Mouse (Mus musculus) MEL (cell line): ENCODE results near the gene Pyy. TPM values are rescaled to one million over a fixed set of nuclear protein-coding genes. Genes with fewer than 3 reads are reported as not detected.

Experiments
- DNase-seq: peaks from one replicate; pipeline ENCODE4 v3.0.0; 2011; ENCODE audit warnings: low read depth, low spot score
- H3K27ac ChIP-seq: 2 replicates; pipeline ENCODE4 v1.5.1; 2012; ENCODE audit warnings: low read depth, mild to moderate bottlenecking, control low read depth, low read length, moderate library complexity; ENCODE audit not compliant: control insufficient read depth
- H3K27me3 ChIP-seq, 2 experiments: fragments of 150-350 bp in 1 of 2; sonication (generic) in 1 of 2; 2 replicates each; pipeline ENCODE4 v1.6.1; 2012; ENCODE audit warnings: low read length in 2 of 2, mild to moderate bottlenecking in 2 of 2, improper control_type of control experiment in 1 of 2, moderate library complexity in 1 of 2; ENCODE audit not compliant: insufficient read depth in 2 of 2, control insufficient read depth in 1 of 2
- H3K36me3 ChIP-seq, 2 experiments: 2 replicates each; pipeline ENCODE4 v1.6.1; 2012 to 2014; ENCODE audit warnings: low read length in 2 of 2, improper control_type of control experiment in 1 of 2, inconsistent platforms in 1 of 2, mild to moderate bottlenecking in 1 of 2; ENCODE audit not compliant: insufficient read depth in 2 of 2, control insufficient read depth in 1 of 2
- H3K4me1 ChIP-seq, 2 experiments: fragments of 150-350 bp in 1 of 2; sonication (generic) in 1 of 2; 2 replicates each; pipeline ENCODE4 v1.6.1; 2012; ENCODE audit warnings: low read length in 2 of 2, improper control_type of control experiment in 1 of 2, mild to moderate bottlenecking in 1 of 2; ENCODE audit not compliant: insufficient read depth in 2 of 2, control insufficient read depth in 1 of 2
- H3K4me3 ChIP-seq, 2 experiments: fragments of 150-350 bp in 1 of 2; sonication (generic) in 1 of 2; 2 replicates each; pipeline ENCODE4 v1.5.1; 2012; ENCODE audit warnings: low read depth in 2 of 2, low read length in 2 of 2, mild to moderate bottlenecking in 2 of 2, moderate library complexity in 2 of 2, control low read depth in 1 of 2, improper control_type of control experiment in 1 of 2; ENCODE audit not compliant: control insufficient read depth in 1 of 2, insufficient read depth in 1 of 2
- H3K79me2 ChIP-seq: 2 replicates; pipeline ENCODE4 v1.6.1; 2012; ENCODE audit warnings: mild to moderate bottlenecking, low read length, moderate library complexity; ENCODE audit not compliant: control insufficient read depth, poor library complexity, insufficient read depth
- H3K9ac ChIP-seq: 2 replicates; pipeline ENCODE4 v1.6.1; 2012; ENCODE audit warnings: low read depth, mild to moderate bottlenecking, control low read depth, low read length, moderate library complexity; ENCODE audit not compliant: control insufficient read depth, poor library complexity, severe bottlenecking
- H3K9me3 ChIP-seq: fragments of 150-350 bp; sonication (generic); replicated peaks from 2 replicates; pipeline ENCODE4 v1.6.1; 2012; ENCODE audit warnings: mild to moderate bottlenecking, low read length, improper control_type of control experiment, moderate library complexity; ENCODE audit not compliant: insufficient read depth
- BHLHE40 ChIP-seq: IDR thresholded peaks from 2 replicates; pipeline ENCODE4 v1.6.1; 2012; ENCODE audit warnings: low read depth, mild to moderate bottlenecking, inconsistent platforms, low read length, improper control_type of control experiment, borderline replicate concordance
- CTCF ChIP-seq, 3 experiments: IDR thresholded peaks in 2 of 3; conservative IDR thresholded peaks in 1 of 3; 2 replicates each; pipeline ENCODE4 v1.5.1; 2011 to 2012; ENCODE audit warnings: low read length in 3 of 3, low read depth in 2 of 3, mild to moderate bottlenecking in 2 of 3, improper control_type of control experiment in 1 of 3, inconsistent platforms in 1 of 3, mixed read lengths in 1 of 3, moderate library complexity in 1 of 3; ENCODE audit not compliant: control insufficient read depth in 1 of 3, insufficient read depth in 1 of 3, poor library complexity in 1 of 3, severe bottlenecking in 1 of 3
- E2F4 ChIP-seq: IDR thresholded peaks from 2 replicates; pipeline ENCODE4 v1.6.1; 2011; ENCODE audit warnings: low read depth, low read length, improper control_type of control experiment, borderline replicate concordance
- ELF1 ChIP-seq: IDR thresholded peaks from 2 replicates; pipeline ENCODE4 v1.6.1; 2014; ENCODE audit warnings: low read depth, mild to moderate bottlenecking, inconsistent platforms, low read length, improper control_type of control experiment, moderate library complexity
- EP300 ChIP-seq, 2 experiments: IDR thresholded peaks; 2 replicates each; pipeline ENCODE4 v1.6.1; 2011; ENCODE audit warnings: improper control_type of control experiment in 2 of 2, low read length in 2 of 2, low read depth in 1 of 2, mild to moderate bottlenecking in 1 of 2
- ETS1 ChIP-seq: IDR thresholded peaks from 2 replicates; pipeline ENCODE4 v1.6.1; 2012; ENCODE audit warnings: low read depth, mild to moderate bottlenecking, inconsistent platforms, low read length, improper control_type of control experiment, moderate library complexity
- GABPA ChIP-seq: IDR thresholded peaks from 2 replicates; pipeline ENCODE4 v1.6.1; 2012; ENCODE audit warnings: low read depth, mild to moderate bottlenecking, inconsistent platforms, low read length, improper control_type of control experiment, moderate library complexity
- GATA1 ChIP-seq: IDR thresholded peaks from 2 replicates; pipeline ENCODE4 v1.6.1; 2011; ENCODE audit warnings: low read depth, low read length, improper control_type of control experiment
- HCFC1 ChIP-seq: IDR thresholded peaks from 2 replicates; pipeline ENCODE4 v1.6.1; 2012; ENCODE audit warnings: low read depth, mild to moderate bottlenecking, inconsistent platforms, low read length, improper control_type of control experiment, moderate library complexity
- JUND ChIP-seq: IDR thresholded peaks from 2 replicates; pipeline ENCODE4 v1.6.1; 2011; ENCODE audit warnings: low read depth, mild to moderate bottlenecking, improper control_type of control experiment, low read length
- KAT2A ChIP-seq: conservative IDR thresholded peaks from 2 replicates; pipeline ENCODE4 v1.6.1; 2012; ENCODE audit warnings: low read depth, low read length, improper control_type of control experiment, inconsistent platforms
- MAX ChIP-seq: IDR thresholded peaks from 2 replicates; pipeline ENCODE4 v1.6.1; 2011; ENCODE audit warnings: low read length, improper control_type of control experiment
- MAZ ChIP-seq: IDR thresholded peaks from 2 replicates; pipeline ENCODE4 v1.6.1; 2012; ENCODE audit warnings: low read depth, mild to moderate bottlenecking, inconsistent platforms, low read length, improper control_type of control experiment
- MYB ChIP-seq: IDR thresholded peaks from 2 replicates; pipeline ENCODE4 v1.6.1; 2011; ENCODE audit warnings: mild to moderate bottlenecking, low read depth, low read length, improper control_type of control experiment
- MYC ChIP-seq: IDR thresholded peaks from 2 replicates; pipeline ENCODE4 v1.6.1; 2011; ENCODE audit warnings: low read depth, mild to moderate bottlenecking, low read length, improper control_type of control experiment, moderate library complexity
- NELFE ChIP-seq: IDR thresholded peaks from 2 replicates; pipeline ENCODE4 v1.6.1; 2011; ENCODE audit warnings: low read depth, low read length, improper control_type of control experiment
- NRF1 ChIP-seq: IDR thresholded peaks from 2 replicates; pipeline ENCODE4 v1.6.1; 2014; ENCODE audit warnings: low read depth, mild to moderate bottlenecking, inconsistent platforms, low read length, improper control_type of control experiment, moderate library complexity; ENCODE audit not compliant: poor library complexity, insufficient read depth, severe bottlenecking
- POLR2A ChIP-seq, 2 experiments: IDR thresholded peaks; 2 replicates each; pipeline ENCODE4 v1.6.1; 2011 to 2012; ENCODE audit warnings: low read length in 2 of 2, mild to moderate bottlenecking in 2 of 2, control low read depth in 1 of 2, improper control_type of control experiment in 1 of 2, low read depth in 1 of 2, moderate library complexity in 1 of 2; ENCODE audit not compliant: control insufficient read depth in 1 of 2, insufficient read depth in 1 of 2, poor library complexity in 1 of 2
- POLR2AphosphoS2 ChIP-seq: IDR thresholded peaks from 2 replicates; pipeline ENCODE4 v1.6.1; 2011; ENCODE audit warnings: low read length, improper control_type of control experiment
- POLR2AphosphoS5 ChIP-seq: IDR thresholded peaks from 2 replicates; pipeline ENCODE4 v1.6.1; 2012; ENCODE audit warnings: low read depth, borderline replicate concordance, mild to moderate bottlenecking, inconsistent platforms, low read length, moderate library complexity, mixed read lengths
- RAD21 ChIP-seq: IDR thresholded peaks from 2 replicates; pipeline ENCODE4 v1.6.1; 2011; ENCODE audit warnings: mild to moderate bottlenecking, low read depth, low read length, improper control_type of control experiment
- RCOR1 ChIP-seq: IDR thresholded peaks from 2 replicates; pipeline ENCODE4 v1.6.1; 2012; ENCODE audit warnings: low read depth, mild to moderate bottlenecking, inconsistent platforms, low read length, improper control_type of control experiment
- SIN3A ChIP-seq: IDR thresholded peaks from 2 replicates; pipeline ENCODE4 v1.6.1; 2012; ENCODE audit warnings: low read length, improper control_type of control experiment, inconsistent platforms
- USF1 ChIP-seq: IDR thresholded peaks from 2 replicates; pipeline ENCODE4 v1.6.1; 2014; ENCODE audit warnings: low read depth, mild to moderate bottlenecking, inconsistent platforms, low read length, improper control_type of control experiment, moderate library complexity
- ZC3H11A ChIP-seq: IDR thresholded peaks from 2 replicates; pipeline ENCODE4 v1.6.1; 2012; ENCODE audit warnings: low read depth, mild to moderate bottlenecking, inconsistent platforms, low read length, improper control_type of control experiment
- ZMIZ1 ChIP-seq: IDR thresholded peaks from 2 replicates; pipeline ENCODE4 v1.6.1; 2012; ENCODE audit warnings: low read depth, mild to moderate bottlenecking, inconsistent platforms, low read length, improper control_type of control experiment, moderate library complexity
- ZNF384 ChIP-seq: IDR thresholded peaks from 2 replicates; pipeline ENCODE4 v1.6.1; 2012; ENCODE audit warnings: low read depth, mild to moderate bottlenecking, inconsistent platforms, low read length, improper control_type of control experiment
- polyA plus RNA-seq, 2 experiments: library from polyadenylated mRNA; stranded (reverse) in 1 of 2; unstranded in 1 of 2; fragments of >175 nt in 1 of 2; fragments of >200 nt in 1 of 2; gene quantifications; 2 replicates each; pipeline versions ENCODE4 v1.2.1 to v1.2.4; 2012; ENCODE audit warnings: low replicate concordance in 2 of 2, low read depth in 1 of 2; ENCODE audit not compliant: insufficient read length in 2 of 2, insufficient read depth in 1 of 2, missing spikeins in 1 of 2
- total RNA-seq: library from RNA; depleted of rRNA; stranded (reverse); fragments of 300-350 nt; gene quantifications from 2 replicates; pipeline ENCODE4 v1.2.3, GENCODE M21; 2012

Gene Pyy
- total and polyA plus RNA-seq, 3 experiments, result not detected

GRCm38 (mm10) chr11:102102485-102103258 is 5.0 kb downstream of the Pyy start (continued):
- TF ChIP-seq BHLHE40 (peak; percentile 83), POLR2A (IDR thresholded peaks at IDR 0.05; ENCODE audit: control insufficient read depth in 1 of 2, insufficient read depth in 1 of 2, low read depth in 1 of 2, low read length in 2 of 2, poor library complexity in 1 of 2) (no peak), POLR2AphosphoS2 (no peak), RCOR1 (no peak; the same call in 1 of the 2 replicates), ELF1 (no peak), JUND (no peak), E2F4 (no peak), MYB (no peak), ZC3H11A (peak; percentile 64), KAT2A (no peak; the same call in 1 of the 2 replicates), NRF1 (no peak), MAX (peak; percentile 91), POLR2AphosphoS5 (no peak), MAZ (no peak), SIN3A (no peak), USF1 (peak; percentile 61)

- H3K9me3 ChIP-seq, result no peaks in the 10 kb centered on the region
- H3K27me3 ChIP-seq, result peaks cover 2 to 3% of the 10 kb centered on the region in 2 experiments; a peak in 3 of 4 replicates
- H3K4me1 ChIP-seq, result peaks cover 7 to 32% of the 10 kb centered on the region in 2 experiments
Observed at GRCm38 (mm10) chr11:102101219-102101618, 6.4 kb downstream of the Pyy start, which contains the start of gene Ppy. TSS of gene Ppy (minus strand) at chr11:102101319.

GRCm38 (mm10) chr11:102096887-102097391 is 10.7 kb downstream of the Pyy start:
- Histone ChIP-seq H3K4me1 (peaks cover 4 to 26% of the 10 kb centered on the region in 2 experiments; a peak in 2 of 4 replicates), H3K4me3 (peak overlapping the region; percentile 65 to 75), H3K9me3 (no peaks in the 10 kb centered on the region), H3K27me3 (no peaks in the 10 kb centered on the region), H3K9ac (peak overlapping the region; percentile 73), H3K36me3 (peaks cover 0 to 9% of the 10 kb centered on the region in 2 experiments; a peak in 2 of 4 replicates), H3K79me2 (no peaks in the 10 kb centered on the region), H3K27ac (peak overlapping the region; percentile 49)
- peak; percentile 96 for DNase-seq
- TF ChIP-seq JUND (no peak), ELF1 (peak; percentile 28; the same call in 1 of the 2 replicates), MAX (peak; percentile 44; the same call in 1 of the 2 replicates), ZMIZ1 (peak; percentile 58; the same call in 1 of the 2 replicates), ZNF384 (no peak), MYC (no peak; the same call in 1 of the 2 replicates), HCFC1 (peak; percentile 78), EP300 (IDR thresholded peaks at IDR 0.05; ENCODE audit: low read depth in 1 of 2, low read length in 2 of 2) (no peak; a peak in 2 of 4 replicates), POLR2AphosphoS5 (no peak), GATA1 (no peak), NELFE (peak; percentile 80), GABPA (no peak), KAT2A (no peak), SIN3A (peak; percentile 48), RCOR1 (no peak), ETS1 (peak; percentile 40; the same call in 1 of the 2 replicates), RAD21 (peak; percentile 14), CTCF (IDR thresholded peaks at IDR 0.05 in 2 of 3, conservative IDR thresholded peaks at IDR 0.05 in 1 of 3; ENCODE audit: control insufficient read depth in 1 of 3, insufficient read depth in 1 of 3, low read depth in 2 of 3, low read length in 3 of 3, poor library complexity in 1 of 3, severe bottlenecking in 1 of 3) (peak; percentile 21 to 87 (median 73); a peak in 5 of 6 replicates)

More at GRCm38 (mm10) chr11:102101219-102101618, 6.4 kb downstream of the Pyy start, which contains the start of gene Ppy:
- Histone ChIP-seq H3K4me3 (no peak within 1 kb of the TSS; a peak in 1 of 4 replicates), H3K27ac (no peak within 1 kb of the TSS), H3K36me3 (peaks cover 0 to 10% of the 10 kb centered on the region in 2 experiments; a peak in 2 of 4 replicates), H3K79me2 (no peaks in the 10 kb centered on the region), H3K9ac (peak within 1 kb of the TSS; percentile 19)
- DNase-seq, result no peak
- TF ChIP-seq GABPA, result no peak
- no peak for TF ChIP-seq HCFC1
